Mouse (Mus musculus) heart, embryonic 10.5 days (tissue): ENCODE results near the gene Asap3. TPM values are rescaled to one million over a fixed set of nuclear protein-coding genes. Genes with fewer than 3 reads are reported as not detected.
A peak's percentile ranks its signal among the peaks of the same experiment; 100 is the strongest.

Experiments used
- DNase-seq: peaks from one replicate; pipeline ENCODE4 v3.0.0-alpha.2; 2017; ENCODE audit warnings: low spot score
- H3K27ac ChIP-seq: fragments of 300-500 bp; sonication (generic); 2 replicates; pipeline ENCODE4 v1.5.1; 2016; ENCODE audit warnings: mild to moderate bottlenecking
- H3K27me3 ChIP-seq: fragments of 300-500 bp; sonication (generic); 2 replicates; pipeline ENCODE4 v1.6.1; 2016; ENCODE audit warnings: mild to moderate bottlenecking; ENCODE audit not compliant: poor library complexity, insufficient read depth, severe bottlenecking
- H3K36me3 ChIP-seq: fragments of 300-500 bp; sonication (generic); 2 replicates; pipeline ENCODE4 v1.6.1; 2016; ENCODE audit warnings: mild to moderate bottlenecking, moderate library complexity
- H3K4me1 ChIP-seq: fragments of 300-500 bp; sonication (generic); 2 replicates; pipeline ENCODE4 v1.6.1; 2016; ENCODE audit warnings: mild to moderate bottlenecking
- H3K4me3 ChIP-seq: fragments of 300-500 bp; sonication (generic); 2 replicates; pipeline ENCODE4 v1.5.1; 2016; ENCODE audit warnings: mild to moderate bottlenecking, moderate library complexity
- H3K9me3 ChIP-seq: fragments of 300-500 bp; sonication (generic); 2 replicates; pipeline ENCODE4 v1.6.1; 2016; ENCODE audit warnings: mild to moderate bottlenecking, moderate library complexity
- WGBS: fragments of 180-500 bp; shearing (Covaris S2); methylation state at CpG from one replicate; pipeline ENCODE4 v1.1.7; 2016; 5-methylcytosine and 5-hydroxymethylcytosine counted together
- polyA plus RNA-seq: library from polyadenylated mRNA; unstranded; fragments of >200 nt; fragmentation: Nextera tagmentation; extraction: Ambion mirVana; gene quantifications from 2 replicates; pipeline ENCODE4 v1.2.1, GENCODE M21; 2016

Gene Asap3
- 3.4 and 3.7 TPM in 2 replicates for polyA plus RNA-seq

DNA sequence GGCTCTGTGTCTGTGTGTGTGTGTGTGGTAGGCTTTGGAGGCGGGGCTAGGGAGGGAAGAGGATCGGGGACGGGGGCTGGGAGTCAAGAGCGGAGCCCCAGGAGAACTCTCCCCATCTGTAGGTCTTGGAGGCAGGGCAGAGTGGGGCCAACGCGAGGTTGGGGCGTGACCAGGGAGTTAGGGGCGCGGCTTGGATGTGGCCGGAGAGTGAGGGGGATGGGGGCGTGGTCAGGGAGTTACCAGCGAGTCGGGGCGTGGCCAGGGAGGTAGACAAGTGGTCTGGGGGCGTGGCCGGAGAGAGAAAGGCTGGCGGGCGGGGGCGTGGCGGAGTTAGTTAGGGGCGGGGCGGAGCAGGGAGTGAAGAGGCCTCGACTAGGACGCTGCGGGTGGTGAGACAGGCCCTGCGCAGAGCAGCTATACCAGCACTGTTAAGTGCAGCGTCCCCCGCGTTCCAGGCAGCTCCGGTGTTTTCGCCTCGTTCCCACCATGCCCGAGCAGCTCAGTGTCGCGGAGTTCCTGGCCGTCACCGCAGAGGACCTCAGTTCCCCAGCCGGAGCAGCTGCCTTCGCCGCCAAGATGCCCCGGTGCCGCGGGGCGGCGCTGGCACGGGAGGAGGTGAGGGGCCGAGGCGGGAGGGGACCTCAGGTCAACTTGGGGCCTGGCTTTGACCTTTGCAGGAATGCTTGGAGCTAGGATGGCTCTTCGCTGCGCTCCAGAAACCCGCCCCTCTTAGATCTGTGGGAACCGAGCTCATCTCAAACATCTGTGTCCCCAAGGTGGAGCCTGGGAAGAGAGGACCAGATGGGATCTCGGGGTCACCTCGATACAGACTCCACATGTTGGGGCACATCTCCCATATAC lies at the start of gene Asap3:
Gene Asap3 (plus strand): TSS at position 333 of the 861 bp plus-strand sequence.
- no peaks in the 10 kb centered on the region for H3K9me3 ChIP-seq
- WGBS, result under 1% methylated on average over 54 of the region's 54 CpGs
- H3K27me3 ChIP-seq, result peaks cover 35% of the 10 kb centered on the region
- peak within 1 kb of the TSS; percentile 81 for H3K4me3 ChIP-seq
- no peaks in the 10 kb centered on the region for H3K36me3 ChIP-seq
- peak within 1 kb of the TSS; percentile 84 for H3K27ac ChIP-seq
- H3K4me1 ChIP-seq, result peaks cover 33% of the 10 kb centered on the region
- DNase-seq, result peak; percentile 100

DNA sequence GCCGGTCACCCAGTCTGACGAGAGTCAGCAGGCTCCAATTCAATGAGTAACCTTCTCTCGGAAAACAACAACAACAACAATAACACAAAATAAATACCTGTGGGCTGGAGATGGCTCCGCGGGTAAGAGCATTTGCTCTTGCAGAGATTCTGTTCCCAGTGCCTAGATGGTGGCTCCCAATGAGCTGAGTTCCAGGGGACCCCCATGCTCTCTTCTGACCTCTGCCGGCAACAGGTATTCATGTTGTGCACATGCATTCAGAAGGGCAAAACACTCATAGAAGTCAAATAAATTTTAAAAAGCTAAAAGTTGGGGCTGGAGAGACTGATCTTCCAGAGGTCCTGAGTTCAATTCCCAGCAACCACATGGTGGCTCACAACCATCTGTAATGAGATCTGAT lies 47.7 kb upstream of the Asap3 start:
- no peak overlapping the region for H3K4me3 ChIP-seq
- no peak overlapping the region; the same call in 1 of the 2 replicates for H3K27ac ChIP-seq
- H3K36me3 ChIP-seq, result no peaks in the 10 kb centered on the region
- peaks cover 8% of the 10 kb centered on the region for H3K4me1 ChIP-seq
- WGBS, result 68% methylated on average over 6 of the region's 6 CpGs
- no peak for DNase-seq
- no peaks in the 10 kb centered on the region for H3K27me3 ChIP-seq
- H3K9me3 ChIP-seq, result no peaks in the 10 kb centered on the region

DNA sequence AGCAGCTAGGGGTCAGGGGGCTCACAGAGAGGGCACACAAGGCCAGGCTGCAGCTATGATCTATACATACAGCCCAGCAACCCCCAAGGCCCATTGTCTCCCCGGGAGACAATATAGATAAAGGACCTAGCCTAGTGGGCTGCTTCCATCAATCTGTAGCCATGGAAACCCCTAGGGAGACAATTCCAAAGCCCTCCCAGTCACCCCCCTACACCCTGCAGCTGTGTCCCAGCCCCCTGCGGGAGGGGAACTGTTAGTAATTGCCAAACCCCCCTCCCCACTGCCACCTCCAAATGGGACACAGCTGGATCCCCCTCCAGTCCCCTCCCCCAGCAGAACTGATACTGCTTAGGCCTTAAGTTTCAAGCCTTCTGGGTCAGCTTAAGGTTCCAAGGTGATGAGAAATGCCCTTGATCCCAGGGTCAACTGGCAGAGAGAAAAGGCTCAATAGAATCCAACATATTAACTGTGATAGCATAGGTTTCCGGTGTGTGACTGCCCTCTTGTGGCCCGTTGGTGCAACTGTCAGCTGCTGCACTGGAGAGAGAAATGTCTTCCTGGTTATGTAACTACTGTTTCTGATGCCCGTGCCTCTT lies 46.3 kb upstream of the Asap3 start:
- no peak overlapping the region for H3K4me3 ChIP-seq
- H3K4me1 ChIP-seq, result peaks cover 10% of the 10 kb centered on the region
- peak overlapping the region; percentile 65; the same call in 1 of the 2 replicates for H3K27ac ChIP-seq
- no peaks in the 10 kb centered on the region for H3K9me3 ChIP-seq
- peak; percentile 92 for DNase-seq
- whole genome bisulfite sequencing, result 9% methylated on average over 5 of the region's 5 CpGs
- H3K27me3 ChIP-seq, result no peaks in the 10 kb centered on the region
- no peaks in the 10 kb centered on the region for H3K36me3 ChIP-seq

DNA sequence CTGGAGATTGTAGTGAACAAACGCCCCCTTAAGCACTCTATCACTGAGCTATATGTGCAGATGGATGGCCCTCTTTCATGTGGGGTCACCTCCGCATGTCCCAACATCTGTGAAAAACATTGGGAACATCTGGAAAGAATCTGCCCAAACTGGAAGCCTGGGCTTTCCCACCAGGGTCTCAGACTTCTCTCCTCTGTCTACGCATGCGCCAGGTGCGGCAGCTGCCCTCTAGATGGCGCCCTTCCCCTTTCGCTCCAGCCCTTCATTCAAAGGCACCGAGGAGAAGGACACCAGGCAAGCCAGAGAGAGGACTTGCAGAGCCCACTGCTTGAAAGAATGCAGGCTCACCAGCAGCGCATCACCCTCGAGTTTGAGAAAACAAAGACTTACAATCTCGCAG lies 42.7 kb upstream of the Asap3 start:
- H3K36me3 ChIP-seq, result no peaks in the 10 kb centered on the region
- DNase-seq, result peak; percentile 95
- no peak overlapping the region for H3K27ac ChIP-seq
- no peaks in the 10 kb centered on the region for H3K9me3 ChIP-seq
- 3% methylated on average over 11 of the region's 11 CpGs for WGBS
- H3K4me3 ChIP-seq, result no peak overlapping the region
- no peaks in the 10 kb centered on the region for H3K27me3 ChIP-seq
- peaks cover 10% of the 10 kb centered on the region; the same call in 1 of the 2 replicates for H3K4me1 ChIP-seq

DNA sequence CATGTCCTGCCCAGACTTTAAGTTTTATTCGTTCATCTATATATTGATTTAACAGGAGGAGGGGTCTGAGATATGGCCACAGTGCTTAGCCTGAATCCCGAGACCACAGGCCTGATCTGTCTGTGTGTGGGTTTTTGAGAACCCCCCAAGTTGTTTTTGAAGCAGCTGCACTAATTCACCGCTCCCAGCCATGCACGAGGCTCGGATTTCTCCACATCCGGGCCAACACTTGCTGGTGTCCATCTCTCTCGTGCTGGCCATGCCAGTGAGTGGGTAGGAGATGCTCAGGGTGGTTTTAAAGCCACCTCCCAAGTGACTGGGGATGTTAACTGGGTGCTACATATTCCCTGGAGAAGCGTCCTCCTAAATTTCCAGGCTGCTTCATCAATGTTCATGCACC lies 41.2 kb upstream of the Asap3 start:
- H3K27ac ChIP-seq, result no peak overlapping the region
- no peak for DNase-seq
- no peaks in the 10 kb centered on the region for H3K36me3 ChIP-seq
- H3K4me1 ChIP-seq, result peaks cover 4% of the 10 kb centered on the region; the same call in 1 of the 2 replicates
- H3K9me3 ChIP-seq, result no peaks in the 10 kb centered on the region
- H3K4me3 ChIP-seq, result no peak overlapping the region
- 0 out of 2 replicates have a peak, but pooled peaks cover 5% of the 10 kb centered on the region for H3K27me3 ChIP-seq
- WGBS, result 84% methylated on average over 8 of the region's 8 CpGs

DNA sequence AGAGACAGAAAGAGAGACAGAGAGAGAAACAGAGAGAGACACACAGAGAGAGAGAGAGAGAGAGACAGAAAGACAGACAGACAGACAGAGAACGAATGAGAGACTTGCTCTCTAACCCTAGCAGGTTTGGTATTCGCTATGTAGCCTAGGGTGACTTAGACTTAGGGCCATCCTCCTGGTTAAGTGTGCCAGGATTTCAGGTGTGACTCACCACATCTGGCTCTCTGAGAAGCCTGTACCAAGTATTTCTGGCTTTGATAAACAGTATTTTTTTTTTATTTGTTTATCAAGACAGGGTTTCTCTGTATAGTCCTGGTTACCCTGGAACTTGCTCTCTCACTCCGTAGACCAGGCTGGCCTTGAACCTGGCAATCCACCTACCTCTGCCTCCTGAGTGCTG lies 38.5 kb upstream of the Asap3 start:
- WGBS, result 78% methylated on average over 3 of the region's 3 CpGs
- no peaks in the 10 kb centered on the region for H3K9me3 ChIP-seq
- H3K27ac ChIP-seq, result no peak overlapping the region
- H3K4me3 ChIP-seq, result no peak overlapping the region
- H3K36me3 ChIP-seq, result no peaks in the 10 kb centered on the region
- no peak for DNase-seq
- 0 out of 2 replicates have a peak, but pooled peaks cover 5% of the 10 kb centered on the region for H3K27me3 ChIP-seq
- peaks cover 4% of the 10 kb centered on the region; the same call in 1 of the 2 replicates for H3K4me1 ChIP-seq

DNA sequence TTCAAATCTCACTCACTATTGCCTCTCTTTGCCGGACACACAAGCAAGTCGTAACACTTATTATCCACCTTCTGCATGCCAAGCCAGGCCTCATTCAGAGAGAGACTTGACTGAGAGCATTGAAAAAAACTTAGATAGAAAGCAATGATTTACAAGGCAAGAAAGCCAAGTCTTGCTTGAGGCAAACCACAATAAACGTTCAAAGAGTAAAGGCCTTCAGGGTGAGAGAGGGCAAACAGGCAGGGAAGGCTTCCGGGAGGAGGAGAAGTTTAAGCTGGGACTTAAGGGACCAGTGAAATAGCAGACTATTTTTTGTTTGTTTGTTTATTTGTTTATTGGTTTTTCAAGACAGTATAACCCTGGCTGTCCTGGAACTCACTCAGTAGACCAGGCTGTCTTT lies 35.8 kb upstream of the Asap3 start:
- Histone ChIP-seq H3K4me3 (no peak overlapping the region), H3K4me1 (peaks cover 25% of the 10 kb centered on the region), H3K27ac (no peak overlapping the region), H3K9me3 (no peaks in the 10 kb centered on the region), H3K27me3 (0 out of 2 replicates have a peak, but pooled peaks cover 5% of the 10 kb centered on the region), H3K36me3 (no peaks in the 10 kb centered on the region; the same call in 1 of the 2 replicates)
- DNase-seq, result no peak
- 85% methylated on average over 4 of the region's 4 CpGs for WGBS

DNA sequence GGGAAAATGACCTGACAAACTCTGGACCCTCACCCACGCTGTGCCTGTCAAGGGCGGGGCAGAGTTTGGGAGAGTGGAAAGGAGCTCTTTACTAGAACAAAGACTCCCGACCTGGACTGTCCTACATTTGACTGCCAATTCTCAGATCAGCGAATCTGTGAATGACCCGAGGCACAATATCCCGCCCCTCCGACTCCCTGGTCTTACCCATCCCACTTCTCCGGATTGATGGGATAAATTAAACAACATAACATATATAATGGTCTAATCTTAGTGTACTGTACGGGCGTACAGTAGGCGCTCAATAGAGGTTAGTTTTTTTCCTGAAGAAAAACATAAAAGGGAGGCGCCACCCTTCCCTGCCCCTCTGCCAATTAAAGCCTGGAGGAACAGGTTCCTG lies 34.7 kb upstream of the Asap3 start:
- H3K36me3 ChIP-seq, result no peaks in the 10 kb centered on the region; the same call in 1 of the 2 replicates
- WGBS, result 17% methylated on average over 12 of the region's 12 CpGs
- no peaks in the 10 kb centered on the region for H3K9me3 ChIP-seq
- H3K4me1 ChIP-seq, result peaks cover 35% of the 10 kb centered on the region
- peak overlapping the region; percentile 88 for H3K27ac ChIP-seq
- no peak for DNase-seq
- 0 out of 2 replicates have a peak, but pooled peaks cover 5% of the 10 kb centered on the region for H3K27me3 ChIP-seq
- H3K4me3 ChIP-seq, result peak overlapping the region; percentile 71

DNA sequence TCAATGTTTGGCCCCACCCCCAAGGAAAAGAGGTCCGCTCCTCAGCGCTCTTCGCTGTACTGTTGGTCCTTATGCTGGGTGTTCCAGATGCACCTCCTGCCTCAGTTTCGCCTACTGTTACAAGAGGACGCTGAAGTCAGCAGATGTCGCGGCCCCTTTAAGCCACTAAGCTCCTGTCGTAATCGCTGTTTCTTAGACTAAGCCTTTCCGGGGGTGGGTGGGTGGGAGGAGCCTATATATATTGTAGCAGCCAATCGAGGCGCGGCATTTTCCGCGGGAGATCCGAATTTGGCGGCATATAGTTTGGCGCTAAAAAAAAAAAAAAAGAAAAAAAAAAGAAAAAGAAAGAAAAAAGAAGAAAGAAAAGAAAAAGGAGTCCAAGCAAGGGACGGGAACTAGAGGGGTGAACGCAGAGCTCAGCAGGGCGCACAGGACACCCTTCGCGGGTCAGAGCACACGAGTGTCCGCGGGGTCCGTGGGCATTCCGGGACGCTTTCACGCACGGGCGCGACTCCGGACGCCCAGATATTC lies 34.1 kb upstream of the Asap3 start, which contains the start of gene E2f2:
Gene E2f2 (plus strand): TSS at position 384 of the 531 bp plus-strand sequence.
- no peaks in the 10 kb centered on the region; the same call in 1 of the 2 replicates for H3K36me3 ChIP-seq
- H3K27ac ChIP-seq, result peak within 1 kb of the TSS; percentile 88
- peak; percentile 93 for DNase-seq
- under 1% methylated on average over 35 of the region's 35 CpGs for WGBS
- 0 out of 2 replicates have a peak, but pooled peaks cover 5% of the 10 kb centered on the region for H3K27me3 ChIP-seq
- H3K9me3 ChIP-seq, result no peaks in the 10 kb centered on the region
- peak within 1 kb of the TSS; percentile 71 for H3K4me3 ChIP-seq
- peaks cover 42% of the 10 kb centered on the region for H3K4me1 ChIP-seq

DNA sequence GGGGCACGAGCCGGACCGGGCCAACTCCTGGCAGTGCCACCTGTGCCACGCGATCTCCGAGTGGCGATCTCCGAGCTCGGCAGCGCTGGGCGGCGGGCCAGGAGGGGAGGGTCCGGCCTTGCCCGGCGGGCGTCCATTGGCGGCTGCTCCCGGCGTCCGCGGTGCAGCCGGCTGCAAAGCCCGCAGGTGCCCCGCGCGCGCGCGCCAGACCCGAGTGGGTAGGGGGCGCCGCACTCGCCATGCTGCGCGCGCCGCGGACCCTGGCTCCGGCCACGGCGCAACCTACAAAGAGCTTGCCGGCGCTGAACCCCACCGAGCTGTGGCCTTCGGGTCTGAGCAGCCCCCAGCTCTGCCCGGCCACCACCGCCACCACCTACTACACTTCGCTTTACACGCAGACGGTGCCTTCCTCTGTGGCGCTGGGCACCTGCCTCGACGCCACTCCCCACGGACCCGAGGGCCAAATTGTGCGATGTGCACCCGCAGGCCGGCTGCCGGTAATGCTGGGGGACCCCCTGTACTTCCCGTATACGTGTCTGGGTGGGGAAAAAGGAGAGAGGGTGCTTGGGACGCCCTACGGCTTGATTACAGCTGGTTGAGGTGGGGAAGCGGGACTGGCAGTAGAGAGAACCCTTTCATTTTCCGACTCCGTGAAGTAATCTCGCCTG lies 33.5 kb upstream of the Asap3 start:
- DNase-seq, result no peak
- H3K36me3 ChIP-seq, result no peaks in the 10 kb centered on the region; the same call in 1 of the 2 replicates
- H3K9me3 ChIP-seq, result no peaks in the 10 kb centered on the region
- under 1% methylated on average over 58 of the region's 67 CpGs for WGBS
- H3K4me1 ChIP-seq, result peaks cover 48% of the 10 kb centered on the region
- peak overlapping the region; percentile 71 for H3K4me3 ChIP-seq
- 0 out of 2 replicates have a peak, but pooled peaks cover 5% of the 10 kb centered on the region for H3K27me3 ChIP-seq
- H3K27ac ChIP-seq, result peak overlapping the region; percentile 88

DNA sequence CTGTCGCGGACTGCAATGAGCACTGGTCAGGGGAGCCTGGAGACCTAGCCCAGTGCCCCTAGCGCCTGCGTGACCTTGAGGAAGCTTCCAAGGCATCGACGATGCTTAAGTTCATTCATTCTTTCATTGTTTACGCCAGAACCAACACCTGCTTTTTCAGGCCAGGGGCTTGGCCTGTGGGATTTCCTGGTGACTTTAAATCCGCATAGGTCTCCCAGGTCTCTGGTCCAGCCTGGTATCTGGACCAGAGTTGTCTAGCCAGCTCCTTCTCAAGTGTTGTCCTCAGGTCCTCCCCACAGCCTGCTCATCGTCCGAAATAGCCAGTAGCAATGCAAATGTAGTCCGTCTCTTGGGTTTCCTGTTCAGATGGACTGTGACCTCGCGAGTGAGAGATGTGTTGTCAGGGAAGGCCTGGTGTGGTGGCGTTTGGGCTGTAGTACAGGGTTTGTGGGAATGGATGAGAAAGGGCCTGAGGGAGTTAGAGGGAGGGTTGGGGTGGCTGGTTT lies 32.9 kb upstream of the Asap3 start:
- Histone ChIP-seq H3K27me3 (0 out of 2 replicates have a peak, but pooled peaks cover 5% of the 10 kb centered on the region), H3K4me1 (peaks cover 53% of the 10 kb centered on the region), H3K36me3 (no peaks in the 10 kb centered on the region; the same call in 1 of the 2 replicates), H3K27ac (peak overlapping the region; percentile 88), H3K4me3 (peak overlapping the region; percentile 71), H3K9me3 (no peaks in the 10 kb centered on the region)
- WGBS, result 3% methylated on average over 14 of the region's 14 CpGs
- DNase-seq, result no peak
